Mouse (Mus musculus) olfactory bulb, adult 2 months (tissue): Measurements from ENCODE around the gene Bcar3.

ENCODE experiments used
- CTCF ChIP-seq: fragments of 200-500 bp; IDR thresholded peaks from 2 replicates; pipeline ENCODE4 v1.5.1; 2012; ENCODE audit warnings: low read depth, mild to moderate bottlenecking, low read length, moderate library complexity; ENCODE audit not compliant: insufficient read depth
- POLR2A ChIP-seq: fragments of 200-500 bp; IDR thresholded peaks from 2 replicates; pipeline ENCODE4 v1.6.1; 2012; ENCODE audit warnings: mild to moderate bottlenecking, low read depth, low read length, moderate library complexity; ENCODE audit not compliant: insufficient read depth

DNA sequence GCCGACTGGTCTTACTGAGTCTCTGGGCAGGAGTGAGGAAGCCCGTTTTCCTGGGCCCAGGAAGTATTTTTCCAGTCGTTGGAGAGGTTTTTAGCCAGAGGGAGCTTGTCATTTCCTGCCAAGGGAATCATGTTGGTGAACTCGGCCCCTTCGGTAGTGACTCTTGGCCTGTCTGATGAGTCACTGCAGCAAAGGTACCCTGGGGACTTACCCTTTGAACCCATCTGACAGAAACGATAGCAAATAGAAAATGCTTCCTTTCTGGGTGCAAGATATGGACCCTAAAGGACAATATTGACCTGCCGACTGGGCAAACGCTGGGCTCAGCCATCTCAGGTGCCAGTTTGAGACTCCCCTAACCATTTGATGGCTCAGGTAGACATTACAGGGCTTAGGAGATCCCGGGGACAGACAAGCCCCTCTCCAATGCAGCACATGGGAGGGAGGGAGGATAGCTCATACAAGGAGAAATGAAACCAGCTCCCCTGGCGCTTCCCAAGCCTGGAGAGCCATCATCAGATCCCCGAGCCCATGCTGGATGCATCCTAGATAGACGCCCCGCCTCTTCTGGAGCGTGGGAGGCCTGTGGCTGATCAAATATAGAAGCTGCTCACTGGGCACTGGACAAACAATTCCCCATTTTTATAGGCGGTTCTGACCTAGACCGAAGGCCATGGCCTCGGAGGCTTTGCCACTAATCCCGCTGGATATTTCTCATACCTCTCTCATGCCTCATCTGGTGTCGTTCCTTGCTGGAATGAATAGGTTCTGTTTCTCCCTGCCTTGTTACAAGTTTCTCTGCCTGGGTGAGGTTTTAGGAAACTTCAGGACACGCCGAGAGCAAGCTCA is 188.2 kb downstream of the Bcar3 start:
- TF ChIP-seq CTCF (no peak), POLR2A (no peak)
